Mouse (Mus musculus) thymus, adult 2 months (tissue): ENCODE measurements around the gene Fan1.

Experiments
- CTCF ChIP-seq: fragments of 200-500 bp; IDR thresholded peaks from 2 replicates; pipeline ENCODE4 v1.5.1; 2012; ENCODE audit warnings: mild to moderate bottlenecking, control low read depth, low read length, moderate library complexity, borderline replicate concordance; ENCODE audit not compliant: control insufficient read depth, poor library complexity, insufficient read depth; ENCODE audit errors: extremely low read depth
- POLR2A ChIP-seq: fragments of 200-500 bp; IDR thresholded peaks from 2 replicates; pipeline ENCODE4 v1.6.1; 2012; ENCODE audit warnings: mild to moderate bottlenecking, low read length, control low read depth, moderate library complexity; ENCODE audit not compliant: control insufficient read depth, poor library complexity, insufficient read depth; ENCODE audit errors: extremely low read depth

DNA sequence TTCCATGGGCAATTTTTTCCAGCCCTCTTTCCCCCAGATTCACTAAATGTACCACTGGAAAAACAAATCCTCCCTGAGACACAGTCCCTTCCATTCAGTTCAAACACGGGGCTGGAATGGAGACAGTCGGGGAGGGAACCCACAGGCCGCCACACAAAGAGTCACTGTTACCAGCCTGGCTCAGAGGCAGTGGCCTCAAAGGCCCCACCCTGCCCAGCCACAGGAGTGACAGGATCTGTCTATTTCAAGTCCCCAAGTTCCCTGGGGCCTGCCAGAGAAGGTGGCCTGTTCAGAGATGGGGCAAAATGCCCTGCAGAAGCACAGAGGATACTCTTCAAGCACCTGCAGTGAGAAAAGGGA lies 13.3 kb downstream of the Fan1 start:
- TF ChIP-seq CTCF (no peak), POLR2A (no peak)
